Mouse (Mus musculus) gastrocnemius, postnatal 25 days (tissue): ENCODE measurements around the gene Zfp329. TPM values are rescaled to one million over a fixed set of nuclear protein-coding genes. Genes with fewer than 3 reads are reported as not detected.

Source experiments
- total RNA-seq, 2 experiments: library from RNA; stranded (reverse); gene quantifications; 1 replicate in 1 of 2; 2 replicates in 1 of 2; pipeline ENCODE4 v1.2.3; 2021

Gene Zfp329
- total RNA-seq, 2 experiments from 2014 or later = 3.7 to 4.6 TPM

Other genes with a start within 250 kb of the Zfp329 start
- gene Vmn2r53, start 210.1 kb downstream of the Zfp329 start, total RNA-seq = under 1 TPM; under 0.01 to 0.03 TPM
- gene Vmn2r54, start 178.5 kb downstream of the Zfp329 start, total RNA-seq = not detected
- gene Vmn2r55, start 133.9 kb downstream of the Zfp329 start, total RNA-seq = not detected
- not detected for gene Vmn2r56, start 83.9 kb downstream of the Zfp329 start, total RNA-seq
- 1 to 10 TPM; 1.4 to 1.6 TPM for gene Zscan18, start 15.2 kb downstream of the Zfp329 start, total RNA-seq
- gene Zfp110, start 15.9 kb upstream of the Zfp329 start, total RNA-seq = 10 to 100 TPM in 1 of 2 experiments, 1 to 10 TPM in 1; 8.9 to 10.3 TPM
- gene Zfp128, start 62.3 kb upstream of the Zfp329 start, total RNA-seq = 1 to 10 TPM; 2.4 TPM
- 1 to 10 TPM; 2.7 to 3.4 TPM for gene Zscan22, start 79.0 kb upstream of the Zfp329 start, total RNA-seq
- 100 to 1,000 TPM; 498 to 510 TPM for gene Rps5, start 103.4 kb upstream of the Zfp329 start, total RNA-seq
- gene Rnf225, start 108.6 kb upstream of the Zfp329 start, total RNA-seq = under 1 TPM; 0.21 to 0.33 TPM
- gene Zfp324, start 147.0 kb upstream of the Zfp329 start, total RNA-seq = 1 to 10 TPM; 2.0 to 2.2 TPM
- 1 to 10 TPM; 2.1 to 2.4 TPM for gene Zfp446, start 159.0 kb upstream of the Zfp329 start, total RNA-seq
- not detected for gene Slc27a5, start 179.3 kb upstream of the Zfp329 start, total RNA-seq
- gene Trim28, start 180.3 kb upstream of the Zfp329 start, total RNA-seq = 10 to 100 TPM; 59.1 to 60.7 TPM
- 1 to 10 TPM; 2.7 to 4.9 TPM for gene Zbtb45, start 191.2 kb upstream of the Zfp329 start, total RNA-seq
- 10 to 100 TPM; 76.1 to 89.9 TPM for gene Chmp2a, start 215.9 kb upstream of the Zfp329 start, total RNA-seq
- 100 to 1,000 TPM; 132 to 138 TPM for gene Ube2m, start 219.4 kb upstream of the Zfp329 start, total RNA-seq
- gene Mzf1, start 235.9 kb upstream of the Zfp329 start, total RNA-seq = under 1 TPM; 0.54 to 0.75 TPM